Mouse (Mus musculus) lung, embryonic 15.5 days (tissue): ENCODE measurements around the gene Col27a1. TPM values are rescaled to one million over a fixed set of nuclear protein-coding genes. Genes with fewer than 3 reads are reported as not detected.
A peak's percentile ranks its signal among the peaks of the same experiment; 100 is the strongest.

Source experiments
- microRNA counts: library from miRNA; unstranded; fragments of <30 nt; microRNA quantifications from one replicate; lab custom pipeline; 2016
- microRNA-seq: library from miRNA; unstranded; fragments of <30 nt; microRNA quantifications from one replicate; pipeline ENCODE4, GENCODE M21; 2016
- polyA plus RNA-seq: library from polyadenylated mRNA; unstranded; fragments of >200 nt; fragmentation: Nextera tagmentation; extraction: Ambion mirVana; gene quantifications from 2 replicates; pipeline ENCODE4 v1.2.1, GENCODE M21; 2015

The Col27a1 gene
- polyA plus RNA-seq, 1 experiment from 2014 or later, result 20.3 TPM

MicroRNA genes within 50 kb of the gene (microRNA counts, 519-probe panel; counts per million panel counts)
- 2,641 counts per million, percentile 63 among the panel's probes with 10 or more counts for microRNA mmu-miR-455 (lab: Ali Mortazavi, UCI)

Small RNA genes lying within 50 kb of the gene (microRNA-seq; reads per million reads assigned to microRNA genes)
- gene Mir455, result 2,764 reads per million, percentile 86 among the genes with 10 or more reads in this experiment

Other genes with a start within 250 kb of the Col27a1 start
- gene Zfp618, start 248.4 kb upstream of the Col27a1 start, polyA plus RNA-seq, result 22.0 and 25.0 TPM in 2 replicates
- gene Ambp, start 59.2 kb upstream of the Col27a1 start, polyA plus RNA-seq, result 1.6 and 7.5 TPM in 2 replicates
- gene Kif12, start 41.9 kb upstream of the Col27a1 start, polyA plus RNA-seq, result 8.3 and 9.2 TPM in 2 replicates
- gene Orm1, start 130.6 kb downstream of the Col27a1 start, polyA plus RNA-seq, result not detected in 2 replicates
- gene Orm3, start 142.2 kb downstream of the Col27a1 start, polyA plus RNA-seq, result not detected in 2 replicates
- gene Orm2, start 148.4 kb downstream of the Col27a1 start, polyA plus RNA-seq, result not detected in 2 replicates
- gene Akna, start 189.3 kb downstream of the Col27a1 start, polyA plus RNA-seq, result 9.0 and 10.4 TPM in 2 replicates